Mouse (Mus musculus) neural tube, embryonic 11.5 days (tissue): ENCODE data around the gene Nfib. TPM values are rescaled to one million over a fixed set of nuclear protein-coding genes. Genes with fewer than 3 reads are reported as not detected.
A peak's percentile ranks its signal among the peaks of the same experiment; 100 is the strongest.

Source experiments
- ATAC-seq: fragments of 200-750 bp; cut with Nextera tagmentation; 2 replicates; pipeline ENCODE4 v1.8.0; 2017; ENCODE audit warnings: moderate number of reproducible peaks, mild to moderate bottlenecking, moderate TSS enrichment, moderate library complexity; ENCODE audit not compliant: insufficient read depth, low FRiP score, low TSS enrichment
- DNase-seq: peaks from one replicate; pipeline ENCODE4 v3.0.0-alpha.2; 2015; ENCODE audit warnings: low spot score
- H3K27ac ChIP-seq: fragments of 300-500 bp; sonication (generic); 2 replicates; pipeline ENCODE4 v1.5.1; 2014; ENCODE audit warnings: low read depth, mild to moderate bottlenecking, low read length
- H3K27me3 ChIP-seq: fragments of 300-500 bp; sonication (generic); 2 replicates; pipeline ENCODE4 v1.6.1; 2014; ENCODE audit warnings: mild to moderate bottlenecking, low read length, mixed read lengths; ENCODE audit not compliant: control insufficient read depth, insufficient read depth
- H3K36me3 ChIP-seq: fragments of 300-500 bp; sonication (generic); 2 replicates; pipeline ENCODE4 v1.6.1; 2014; ENCODE audit warnings: mild to moderate bottlenecking, low read length, moderate library complexity, mixed read lengths; ENCODE audit not compliant: control insufficient read depth, insufficient read depth
- H3K4me1 ChIP-seq: fragments of 300-500 bp; sonication (generic); 2 replicates; pipeline ENCODE4 v1.6.1; 2014; ENCODE audit warnings: low read length, mixed read lengths; ENCODE audit not compliant: control insufficient read depth, insufficient read depth
- H3K4me2 ChIP-seq: fragments of 300-500 bp; sonication (generic); 2 replicates; pipeline ENCODE4 v1.6.1; 2014; ENCODE audit warnings: low read depth, mild to moderate bottlenecking, moderate library complexity
- H3K4me3 ChIP-seq: fragments of 300-500 bp; sonication (generic); 2 replicates; pipeline ENCODE4 v1.5.1; 2014; ENCODE audit warnings: low read depth, low read length
- H3K9ac ChIP-seq: fragments of 300-500 bp; sonication (generic); 2 replicates; pipeline ENCODE4 v1.6.1; 2014; ENCODE audit warnings: mild to moderate bottlenecking, low read length
- H3K9me3 ChIP-seq: fragments of 300-500 bp; sonication (generic); 2 replicates; pipeline ENCODE4 v1.6.1; 2016; ENCODE audit warnings: low read length; ENCODE audit not compliant: control insufficient read depth
- WGBS: fragments of 180-500 bp; shearing (Covaris S2); extraction: QIAGEN DNeasy Blood & Tissue Kit; methylation state at CpG from one replicate; pipeline ENCODE4 v1.1.7; 2014; 5-methylcytosine and 5-hydroxymethylcytosine counted together
- polyA plus RNA-seq: library from polyadenylated mRNA; unstranded; fragments of >200 nt; fragmentation: Nextera tagmentation; extraction: Ambion mirVana; gene quantifications from 2 replicates; pipeline ENCODE4 v1.2.1, GENCODE M21; 2014

Nfib gene
- polyA plus RNA-seq, 1 experiment from 2014 or later = 29.1 TPM

DNA sequence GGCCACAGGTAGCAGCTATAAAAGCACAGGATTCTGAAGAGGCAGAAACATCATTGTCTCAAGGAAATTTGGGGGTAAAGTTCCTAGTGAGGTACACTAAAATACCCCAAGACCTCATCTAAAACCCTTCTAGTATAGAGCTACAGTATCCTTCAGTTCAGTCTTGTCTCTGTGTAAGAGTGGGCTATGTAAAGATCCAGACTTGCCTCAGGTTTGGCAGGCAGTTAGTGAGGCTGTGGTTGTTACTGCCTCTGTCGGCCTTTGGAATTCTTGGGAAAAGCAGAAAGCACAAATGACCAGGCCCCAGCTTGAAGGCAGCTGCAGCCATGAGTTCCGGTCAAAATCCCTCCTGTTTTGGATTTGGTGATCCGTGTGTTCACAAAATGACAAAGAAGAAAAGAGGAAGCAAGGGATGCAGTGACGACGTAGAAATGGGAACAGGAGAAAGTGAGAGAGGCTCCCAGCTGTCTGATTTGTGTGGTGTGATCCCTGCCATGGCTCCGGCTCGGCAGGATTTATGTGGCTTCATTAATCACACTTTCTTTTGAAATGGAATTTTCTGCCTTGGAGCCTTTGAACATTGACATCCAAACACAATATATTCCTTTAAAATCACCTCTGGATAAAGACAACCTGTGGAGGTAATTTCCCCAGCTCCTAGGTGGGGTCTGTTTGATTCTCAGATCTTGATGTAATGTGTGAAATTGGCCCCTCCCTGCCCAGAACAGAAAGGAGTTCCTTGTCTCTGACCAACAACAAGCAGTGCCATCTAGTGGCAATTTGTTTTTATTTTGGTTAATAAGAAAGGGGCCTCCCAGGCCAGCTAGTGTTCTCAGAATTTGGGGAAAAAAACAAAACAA, 91.7 kb downstream of the Nfib start:
- H3K4me1 ChIP-seq = peaks cover 5% of the 10 kb centered on the region; the same call in 1 of the 2 replicates
- peak overlapping the region; percentile 39; the same call in 1 of the 2 replicates for H3K9ac ChIP-seq
- no peak overlapping the region for H3K4me3 ChIP-seq
- no peaks in the 10 kb centered on the region for H3K9me3 ChIP-seq
- WGBS = 18% methylated on average over 7 of the region's 7 CpGs
- H3K27me3 ChIP-seq = no peaks in the 10 kb centered on the region
- no peak overlapping the region for H3K27ac ChIP-seq
- DNase-seq (peak; percentile 61), ATAC-seq (peak; percentile 69)
- H3K4me2 ChIP-seq = peak overlapping the region; percentile 27
- no peaks in the 10 kb centered on the region for H3K36me3 ChIP-seq

GRCm38 (mm10) chr4:82609676-82610075, 95.9 kb downstream of the Nfib start:
- Histone ChIP-seq H3K9ac (no peak overlapping the region), H3K4me2 (no peak overlapping the region), H3K27me3 (no peaks in the 10 kb centered on the region), H3K9me3 (no peaks in the 10 kb centered on the region), H3K4me3 (no peak overlapping the region), H3K27ac (no peak overlapping the region), H3K4me1 (peaks cover 4% of the 10 kb centered on the region; the same call in 1 of the 2 replicates), H3K36me3 (no peaks in the 10 kb centered on the region)
- ATAC-seq = no peak
- 86% methylated on average over 4 of the region's 4 CpGs for WGBS
- DNase-seq = no peak

DNA sequence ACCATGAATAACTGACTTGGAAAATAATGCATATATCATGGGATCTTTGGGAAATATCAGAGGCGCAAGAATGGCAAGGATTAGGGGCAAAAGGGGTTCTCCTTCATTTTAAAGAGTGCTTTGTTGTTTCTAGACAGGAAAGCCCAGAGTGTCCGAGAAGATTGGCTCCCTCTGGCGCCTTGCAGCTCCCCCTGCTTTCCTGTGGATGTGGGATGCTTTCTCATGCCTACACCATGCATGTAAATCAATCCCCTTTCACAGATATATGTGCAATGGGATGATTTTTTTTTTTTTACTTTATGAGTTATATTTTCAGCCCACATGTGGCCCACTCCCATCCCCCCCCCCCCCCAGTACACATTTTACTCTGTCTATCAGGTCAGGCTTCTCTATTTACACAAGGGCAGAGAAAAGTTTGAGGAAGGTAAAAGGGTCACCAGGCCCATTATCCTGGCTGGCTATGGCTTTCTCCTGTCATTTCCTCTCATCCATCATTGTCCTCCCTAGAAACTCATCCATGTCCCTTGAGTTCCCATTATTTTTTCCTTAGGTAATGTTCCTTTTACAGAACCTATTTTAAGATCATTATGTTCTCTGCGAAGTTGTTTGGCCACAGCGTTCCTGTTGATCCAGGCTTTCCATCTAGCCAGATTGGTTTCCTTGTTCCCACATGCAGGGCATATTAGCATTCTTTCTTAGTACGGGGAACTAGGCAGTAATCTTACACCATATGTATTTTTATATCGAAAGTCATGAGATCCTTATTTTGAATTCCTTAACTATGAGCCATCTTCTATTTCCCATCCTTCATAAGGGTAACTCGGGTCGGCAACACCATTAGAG, 96.6 kb downstream of the Nfib start:
- Histone ChIP-seq H3K4me1 (no peaks in the 10 kb centered on the region; the same call in 1 of the 2 replicates), H3K27me3 (no peaks in the 10 kb centered on the region), H3K9me3 (no peaks in the 10 kb centered on the region), H3K9ac (no peak overlapping the region), H3K27ac (no peak overlapping the region), H3K4me2 (no peak overlapping the region), H3K36me3 (no peaks in the 10 kb centered on the region), H3K4me3 (no peak overlapping the region)
- 74% methylated on average over 9 of the region's 9 CpGs for WGBS
- ATAC-seq (no peak), DNase-seq (no peak)

GRCm38 (mm10) chr4:82607266-82607665, 98.3 kb downstream of the Nfib start:
- DNase-seq (no peak), ATAC-seq (no peak)
- H3K9ac ChIP-seq = no peak overlapping the region

GRCm38 (mm10) chr4:82606351-82606750, 99.2 kb downstream of the Nfib start:
- Histone ChIP-seq H3K4me2 (no peak overlapping the region), H3K9me3 (no peaks in the 10 kb centered on the region), H3K4me1 (no peaks in the 10 kb centered on the region), H3K27me3 (no peaks in the 10 kb centered on the region), H3K4me3 (no peak overlapping the region), H3K27ac (no peak overlapping the region), H3K9ac (no peak overlapping the region), H3K36me3 (no peaks in the 10 kb centered on the region)
- WGBS = 90% methylated on average over 9 of the region's 9 CpGs
- ATAC-seq (no peak), DNase-seq (no peak)

More at GRCm38 (mm10) chr4:82607266-82607665, 98.3 kb downstream of the Nfib start:
- 93% methylated on average over 4 of the region's 4 CpGs for WGBS
- no peak overlapping the region for H3K4me2 ChIP-seq
- H3K27ac ChIP-seq = no peak overlapping the region
- H3K4me3 ChIP-seq = no peak overlapping the region
- no peaks in the 10 kb centered on the region for H3K36me3 ChIP-seq
- H3K27me3 ChIP-seq = no peaks in the 10 kb centered on the region
- H3K4me1 ChIP-seq = no peaks in the 10 kb centered on the region
- H3K9me3 ChIP-seq = no peaks in the 10 kb centered on the region

- no peaks in the 10 kb centered on the region for H3K27me3 ChIP-seq
- H3K9ac ChIP-seq = no peak overlapping the region
- no peak overlapping the region for H3K4me2 ChIP-seq
- no peaks in the 10 kb centered on the region for H3K36me3 ChIP-seq
- H3K4me3 ChIP-seq = no peak overlapping the region
- ATAC-seq (no peak), DNase-seq (no peak)
- no peak overlapping the region for H3K27ac ChIP-seq
- H3K9me3 ChIP-seq = no peaks in the 10 kb centered on the region
- WGBS = 71% methylated on average over 14 of the region's 14 CpGs
- no peaks in the 10 kb centered on the region for H3K4me1 ChIP-seq
These were observed 100.3 kb downstream of the Nfib start for GRCm38 (mm10) chr4:82605034-82605784.

- ATAC-seq (no peak), DNase-seq (no peak)
- Histone ChIP-seq H3K4me1 (no peaks in the 10 kb centered on the region), H3K9ac (no peak overlapping the region), H3K9me3 (no peaks in the 10 kb centered on the region), H3K36me3 (no peaks in the 10 kb centered on the region), H3K4me2 (no peak overlapping the region), H3K4me3 (no peak overlapping the region), H3K27ac (no peak overlapping the region), H3K27me3 (no peaks in the 10 kb centered on the region)
- 69% methylated on average over 4 of the region's 4 CpGs for WGBS
These were observed 101.0 kb downstream of the Nfib start for GRCm38 (mm10) chr4:82604501-82604900.

DNA sequence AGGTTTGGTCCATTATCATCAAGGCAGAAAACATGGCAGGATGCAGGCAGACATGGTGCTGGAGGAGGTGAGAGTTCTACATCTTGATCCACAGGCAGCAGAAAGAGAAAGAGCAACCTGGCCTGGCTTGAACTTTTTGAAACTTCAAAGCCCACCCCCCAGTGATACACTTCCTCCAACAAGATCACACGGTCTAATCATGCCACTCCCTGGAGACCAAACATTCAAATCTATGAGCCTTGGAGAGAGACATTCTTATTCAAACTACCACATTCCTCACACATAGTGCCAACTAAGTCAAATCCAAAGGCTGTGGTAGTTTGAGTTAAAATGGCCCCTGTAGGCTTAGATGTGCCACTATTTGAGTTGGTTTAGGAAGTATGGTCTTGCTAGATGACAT, 104.9 kb downstream of the Nfib start:
- no peak overlapping the region for H3K4me3 ChIP-seq
- WGBS = 89% methylated on average over 1 of the region's 1 CpGs
- no peak overlapping the region for H3K27ac ChIP-seq
- H3K27me3 ChIP-seq = no peaks in the 10 kb centered on the region
- no peak overlapping the region for H3K4me2 ChIP-seq
- H3K9me3 ChIP-seq = no peaks in the 10 kb centered on the region
- no peaks in the 10 kb centered on the region for H3K4me1 ChIP-seq
- ATAC-seq = no peak
- no peaks in the 10 kb centered on the region for H3K36me3 ChIP-seq
- H3K9ac ChIP-seq = no peak overlapping the region
- no peak for DNase-seq
